Mouse (Mus musculus) adrenal gland, postnatal 36 days (tissue): Measurements from ENCODE around the gene Ano1. TPM values are rescaled to one million over a fixed set of nuclear protein-coding genes. Genes with fewer than 3 reads are reported as not detected.

Source experiments
- DNase-seq, 2 experiments: peaks; one replicate each; pipeline ENCODE4 v3.0.0; 2021; ENCODE audit warnings: mixed read lengths in 1 of 2
- total RNA-seq, 2 experiments: library from RNA; stranded (reverse); gene quantifications; 2 replicates each; pipeline ENCODE4 v1.2.3; 2021

Gene Ano1
- total RNA-seq, 2 experiments from 2014 or later = 20.9 to 25.4 TPM

GRCm38 (mm10) chr7:144768845-144769244 is 17.1 kb upstream of the Ano1 start:
- no peak for DNase-seq

GRCm38 (mm10) chr7:144764537-144765282 is 12.9 kb upstream of the Ano1 start:
- peak; percentile 16 to 34 for DNase-seq

GRCm38 (mm10) chr7:144764013-144764412 is 12.2 kb upstream of the Ano1 start:
- no peak for DNase-seq

GRCm38 (mm10) chr7:144762496-144763235 is 10.9 kb upstream of the Ano1 start:
- DNase-seq = peak; percentile 19 to 37

GRCm38 (mm10) chr7:144760228-144760627 is 8.5 kb upstream of the Ano1 start:
- DNase-seq = no peak

GRCm38 (mm10) chr7:144759455-144759854 is 7.7 kb upstream of the Ano1 start:
- DNase-seq = no peak

GRCm38 (mm10) chr7:144755511-144756378 is 4.0 kb upstream of the Ano1 start:
- DNase-seq = no peak

GRCm38 (mm10) chr7:144754722-144755121 is 2.9 kb upstream of the Ano1 start:
- DNase-seq = peak; percentile 42 to 57

GRCm38 (mm10) chr7:144753657-144754031 is 1.9 kb upstream of the Ano1 start:
- DNase-seq = no peak

- DNase-seq = no peak
These were observed 1.3 kb upstream of the Ano1 start for GRCm38 (mm10) chr7:144752919-144753656.

- DNase-seq = no peak
These were observed 4.0 kb downstream of the Ano1 start for GRCm38 (mm10) chr7:144747756-144748155.

- no peak for DNase-seq
These were observed 5.3 kb downstream of the Ano1 start for GRCm38 (mm10) chr7:144746466-144746865.

GRCm38 (mm10) chr7:144743874-144744273 is 7.9 kb downstream of the Ano1 start:
- DNase-seq = no peak

GRCm38 (mm10) chr7:144740643-144741042 is 11.1 kb downstream of the Ano1 start:
- no peak for DNase-seq

GRCm38 (mm10) chr7:144739810-144740209 is 12.0 kb downstream of the Ano1 start:
- no peak for DNase-seq

GRCm38 (mm10) chr7:144738357-144738798 is 13.4 kb downstream of the Ano1 start:
- no peak for DNase-seq

- peak; percentile 41 to 70 for DNase-seq
These were observed 19.9 kb downstream of the Ano1 start for GRCm38 (mm10) chr7:144731897-144732291.

GRCm38 (mm10) chr7:144731182-144731896 is 20.4 kb downstream of the Ano1 start:
- DNase-seq = no peak

GRCm38 (mm10) chr7:144724283-144724682 is 27.5 kb downstream of the Ano1 start:
- no peak for DNase-seq

GRCm38 (mm10) chr7:144719956-144720355 is 31.8 kb downstream of the Ano1 start:
- DNase-seq = no peak

- DNase-seq = no peak
These were observed 34.0 kb downstream of the Ano1 start for GRCm38 (mm10) chr7:144717736-144718135.
